9 mouse cellular contexts compared by ENCODE assay signal in the genomic region with DNA sequence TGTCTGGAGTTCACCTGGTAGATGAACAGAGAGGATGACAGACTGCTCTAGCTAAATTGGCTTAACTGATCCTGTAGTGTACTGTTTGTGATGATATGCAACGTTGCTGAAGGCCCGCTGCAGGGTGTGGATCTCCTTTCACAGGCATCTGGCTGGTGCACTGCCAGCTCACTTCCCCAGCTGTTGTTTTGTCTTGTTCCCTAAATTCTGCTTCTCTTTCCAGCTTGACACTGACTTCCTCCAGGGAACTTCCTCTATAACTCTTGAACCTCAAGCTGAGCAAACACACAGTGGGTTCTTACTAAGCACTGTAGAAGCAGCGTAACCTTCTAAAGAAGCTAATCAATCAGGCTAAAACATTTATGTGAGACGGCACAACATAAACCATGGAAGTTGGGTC. TPM values are rescaled to one million over a fixed set of nuclear protein-coding genes. Genes with fewer than 3 reads are reported as not detected.
A peak's percentile ranks its signal among the peaks of the same experiment; 100 is the strongest.
DNase-seq lines count a peak whose midpoint lies in the region; ATAC-seq lines count a peak whose summit lies in the region.
"Had no signal": no experiment of that assay in that cellular context is flagged by ENCODE, and none has a peak within 500 bp of the region (broad histone marks: within the 10 kb centered on the region; RNA-seq: fewer than 3 reads in every experiment).

No protein-coding gene starts in this region.

- peak; percentile 8 for DNase-seq in adrenal gland, postnatal 14 days
- DNase-seq in adrenal gland, postnatal 10 days = no peak
- peak; percentile 16 to 37 for DNase-seq in lung, adult 18-20 months
- DNase-seq in lung, postnatal 14 days = no peak
- DNase-seq in kidney, postnatal 10 days = peak; percentile 50
- no peak for DNase-seq in urinary bladder, postnatal 14 days (ENCODE audit: low spot score)
- no peak for DNase-seq in ovary, postnatal 14 days (ENCODE audit: low spot score)
- DNase-seq: cerebellum, adult 8-10 months had no signal

- peak; percentile 90 for ATAC-seq in neutrophil, adult 5-6 weeks (ENCODE audit: extremely low read depth, insufficient number of reproducible peaks, low FRiP score, poor library complexity, severe bottlenecking)

RNA-seq across cellular contexts. Expression of gene Tent2, which starts 38.8 kb away (rescaled TPM):
- 36.2 and 47.0 TPM in 2 replicates for total RNA-seq in adrenal gland, postnatal 14 days (2021)
- 10 to 100 TPM; 35.0 to 47.0 TPM for total RNA-seq in adrenal gland, postnatal 10 days (2021)
- total RNA-seq in neutrophil, adult 5-6 weeks (2017) = 56.1 and 67.7 TPM in 2 replicates

Comparison
In these comparisons a context has a peak if more than half of its experiments do, and no peak if none do; other contexts are left out.
1. DNase-seq: peak in adrenal gland, postnatal 14 days (single experiment), lung, adult 18-20 months (2 of 2) and kidney, postnatal 10 days (single experiment); none in adrenal gland, postnatal 10 days (single experiment), lung, postnatal 14 days (single experiment), urinary bladder, postnatal 14 days (single experiment) and ovary, postnatal 14 days (single experiment).